Mouse (Mus musculus) megakaryocyte, embryonic 14.5 days (primary cell): ENCODE results near the gene 4931428L18Rik.

Source experiments
- FLI1 ChIP-seq: IDR thresholded peaks from 2 replicates; pipeline ENCODE4 v1.6.1; 2012; ENCODE audit warnings: low read length, inconsistent platforms, mixed read lengths
- GATA1 ChIP-seq: IDR thresholded peaks from 3 replicates; pipeline ENCODE4 v1.6.1; 2012; ENCODE audit warnings: mixed read lengths, low read length, inconsistent platforms, borderline replicate concordance

DNA sequence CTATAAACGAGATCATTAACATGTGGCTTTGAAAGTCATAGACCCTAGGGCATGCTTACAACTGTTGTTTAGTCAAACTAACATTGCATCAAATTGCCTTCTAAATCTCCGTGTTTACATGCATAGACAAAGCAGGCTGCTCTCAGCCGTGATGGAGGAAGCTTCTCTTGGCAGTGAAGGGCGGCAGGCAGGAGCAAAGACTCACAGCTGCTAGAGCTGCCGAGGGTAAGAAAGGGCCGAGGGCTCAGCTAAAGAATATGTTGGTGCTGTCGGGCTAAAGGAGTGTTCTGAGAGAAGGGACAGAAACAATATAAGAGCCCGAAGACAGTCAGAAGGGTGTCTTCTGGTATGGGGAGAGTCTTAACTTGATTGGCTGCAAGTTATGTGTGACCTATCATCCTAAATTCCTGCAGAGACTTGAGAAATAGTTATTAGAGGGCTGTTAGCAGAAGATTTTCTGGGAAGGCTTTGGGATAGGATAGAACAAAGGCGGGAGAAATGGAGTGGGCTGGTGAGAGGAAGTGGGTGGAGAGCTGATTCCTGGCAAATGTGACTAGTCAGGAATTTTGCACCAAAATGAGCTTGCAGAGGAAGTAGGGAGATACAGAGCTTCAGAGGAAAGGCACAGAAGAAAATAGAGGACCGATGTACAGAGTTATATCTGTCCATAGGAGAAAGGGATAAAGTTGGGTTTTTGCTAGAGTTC, 37.9 kb upstream of the 4931428L18Rik start:
- TF ChIP-seq GATA1 (no peak), FLI1 (no peak)
